Mouse (Mus musculus) liver, adult 2 months (tissue): ENCODE measurements around the gene Lsm2. TPM values are rescaled to one million over a fixed set of nuclear protein-coding genes. Genes with fewer than 3 reads are reported as not detected.
"Not testable (repeated sequence)": the region's sequence is repeated elsewhere in the genome, so short reads cannot be mapped to it uniquely, and the experiment has no call there.

Source experiments
- DNase-seq: peaks from one replicate; pipeline ENCODE4 v3.0.0-alpha.2; 2011; ENCODE audit warnings: low read depth, low spot score; ENCODE audit errors: extremely low read depth
- H3K27ac ChIP-seq: fragments of 200-500 bp; replicated peaks from 2 replicates; pipeline ENCODE4 v1.5.1; 2012; ENCODE audit warnings: low read depth, mild to moderate bottlenecking, control low read depth, inconsistent platforms, low read length; ENCODE audit not compliant: insufficient read depth
- H3K27me3 ChIP-seq: fragments of 200-500 bp; 2 replicates; pipeline ENCODE4 v1.6.1; 2012; ENCODE audit warnings: mild to moderate bottlenecking, moderate library complexity, low read length, inconsistent platforms; ENCODE audit not compliant: control insufficient read depth, insufficient read depth
- H3K36me3 ChIP-seq: fragments of 200-500 bp; 2 replicates; pipeline ENCODE4 v1.6.1; 2012; ENCODE audit warnings: low read length, inconsistent platforms; ENCODE audit not compliant: control insufficient read depth, insufficient read depth
- H3K4me1 ChIP-seq: fragments of 200-500 bp; 2 replicates; pipeline ENCODE4 v1.6.1; 2011; ENCODE audit warnings: low read length; ENCODE audit not compliant: control insufficient read depth, insufficient read depth
- H3K4me3 ChIP-seq: fragments of 200-500 bp; 2 replicates; pipeline ENCODE4 v1.5.1; 2011; ENCODE audit warnings: low read depth, mild to moderate bottlenecking, control low read depth, low read length, moderate library complexity; ENCODE audit not compliant: insufficient read depth
- H3K79me2 ChIP-seq: fragments of 200-500 bp; 2 replicates; pipeline ENCODE4 v1.6.1; 2012; ENCODE audit warnings: inconsistent platforms, mild to moderate bottlenecking, low read length, moderate library complexity; ENCODE audit not compliant: control insufficient read depth, insufficient read depth
- H3K9ac ChIP-seq: fragments of 200-500 bp; 2 replicates; pipeline ENCODE4 v1.6.1; 2012; ENCODE audit warnings: low read depth, mild to moderate bottlenecking, control low read depth, inconsistent platforms, low read length
- CTCF ChIP-seq: fragments of 200-500 bp; IDR thresholded peaks from 2 replicates; pipeline ENCODE4 v1.5.1; 2011; ENCODE audit warnings: low read depth, low read length, control low read depth
- POLR2A ChIP-seq: fragments of 200-500 bp; IDR thresholded peaks from 2 replicates; pipeline ENCODE4 v1.6.1; 2011; ENCODE audit warnings: low read length, control low read depth; ENCODE audit not compliant: insufficient read depth; ENCODE audit errors: extremely low read depth
- whole genome bisulfite sequencing: fragments of 180-500 bp; shearing (Covaris S2); methylation state at CpG from one replicate; pipeline ENCODE4 v1.1.7; 2018; 5-methylcytosine and 5-hydroxymethylcytosine counted together
- polyA plus RNA-seq: library from polyadenylated mRNA; depleted of rRNA; stranded (reverse); fragments of >200 nt; gene quantifications from 2 replicates; pipeline ENCODE4 v1.2.3, GENCODE M21; 2012; rRNA removed
- total RNA-seq: library from RNA; depleted of rRNA; stranded (reverse); fragments of >200 nt; gene quantifications from 2 replicates; pipeline ENCODE4 v1.2.3, GENCODE M21; 2014; rRNA removed

The Lsm2 gene
- total and polyA plus RNA-seq, 2 experiments = 7.9 to 63.0 TPM

DNA sequence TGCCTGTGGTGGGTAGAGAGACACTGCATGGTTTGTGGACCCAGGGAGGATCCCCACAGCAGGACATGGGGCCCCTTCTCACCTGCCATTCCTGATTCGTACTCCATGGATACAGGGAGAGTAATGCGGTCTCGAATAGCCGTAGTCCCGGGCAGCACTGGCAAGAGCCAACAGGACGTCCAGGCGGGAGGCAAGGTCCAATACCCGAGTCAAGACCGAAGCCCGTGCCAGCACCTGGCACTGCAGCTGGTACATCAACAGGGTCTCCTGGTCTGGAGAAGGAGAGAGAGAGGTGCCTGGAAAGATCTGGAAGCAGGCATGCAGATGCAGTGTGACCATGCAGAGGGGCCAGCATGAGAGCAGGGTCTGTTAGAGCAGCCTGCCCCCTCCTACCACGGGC lies 49.6 kb downstream of the Lsm2 start:
- H3K9ac ChIP-seq = no peak overlapping the region
- DNase-seq = no peak
- no peaks in the 10 kb centered on the region for H3K4me1 ChIP-seq

GRCm38 (mm10) chr17:35031880-35032279 lies 50.2 kb downstream of the Lsm2 start:
- H3K4me3 ChIP-seq = no peak overlapping the region
- WGBS = 88% methylated on average over 7 of the region's 7 CpGs
- TF ChIP-seq POLR2A (no peak), CTCF (no peak)
- no peak overlapping the region for H3K9ac ChIP-seq
- no peaks in the 10 kb centered on the region for H3K27me3 ChIP-seq
- no peaks in the 10 kb centered on the region for H3K79me2 ChIP-seq
- no peak for DNase-seq
- H3K36me3 ChIP-seq = no peaks in the 10 kb centered on the region
- no peaks in the 10 kb centered on the region for H3K4me1 ChIP-seq
- no peak overlapping the region for H3K27ac ChIP-seq

More for the DNA sequence above, 49.6 kb downstream of the Lsm2 start:
- Histone ChIP-seq H3K27ac (no peak overlapping the region), H3K4me3 (no peak overlapping the region), H3K36me3 (no peaks in the 10 kb centered on the region), H3K27me3 (no peaks in the 10 kb centered on the region), H3K79me2 (no peaks in the 10 kb centered on the region)
- TF ChIP-seq POLR2A (no peak), CTCF (no peak)
- 93% methylated on average over 11 of the region's 11 CpGs for WGBS

DNA sequence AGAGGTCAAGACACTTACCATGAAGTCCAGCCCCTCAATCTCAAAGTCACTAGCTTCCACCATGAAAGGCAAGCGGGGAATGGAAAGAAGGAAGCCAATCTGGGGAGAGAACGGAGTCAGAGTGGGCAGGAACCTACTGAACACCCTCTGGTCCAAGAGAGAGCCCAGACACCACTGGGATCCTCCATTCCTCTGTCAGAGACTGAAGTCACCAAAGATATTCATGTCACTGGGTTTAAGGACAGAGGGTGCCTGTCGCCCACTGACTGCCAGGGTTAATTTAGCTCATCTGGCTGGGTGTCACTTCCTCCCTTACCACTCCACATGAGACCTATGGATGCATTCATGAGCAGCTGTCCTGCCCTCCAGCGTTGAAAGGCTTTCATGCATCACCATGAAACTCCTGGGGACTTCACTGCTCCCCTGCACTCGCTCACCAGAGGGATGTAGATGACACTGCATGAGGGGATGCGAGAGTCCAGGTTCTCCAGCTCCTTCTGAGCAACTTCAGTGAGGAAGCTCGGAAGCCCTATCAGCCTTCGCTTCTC lies 50.7 kb downstream of the Lsm2 start:
- no peaks in the 10 kb centered on the region for H3K79me2 ChIP-seq
- no peak for DNase-seq
- no peak overlapping the region for H3K9ac ChIP-seq
- WGBS = 77% methylated on average over 8 of the region's 8 CpGs
- H3K27me3 ChIP-seq = no peaks in the 10 kb centered on the region
- no peaks in the 10 kb centered on the region for H3K36me3 ChIP-seq
- H3K4me1 ChIP-seq = no peaks in the 10 kb centered on the region
- no peak for TF ChIP-seq POLR2A
- no peak for TF ChIP-seq CTCF
- H3K27ac ChIP-seq = no peak overlapping the region
- H3K4me3 ChIP-seq = no peak overlapping the region

- not testable (repeated sequence) for H3K27ac ChIP-seq, H3K36me3 ChIP-seq, H3K4me1 ChIP-seq, H3K4me3 ChIP-seq, H3K9ac ChIP-seq, DNase-seq, H3K27me3 ChIP-seq, H3K79me2 ChIP-seq
- 54% methylated on average over 1 of the region's 1 CpGs for WGBS
Observed at GRCm38 (mm10) chr17:35033703-35034102, 52.0 kb downstream of the Lsm2 start.

GRCm38 (mm10) chr17:35034896-35035295 lies 53.2 kb downstream of the Lsm2 start:
- Histone ChIP-seq H3K4me1 (no peaks in the 10 kb centered on the region), H3K27me3 (no peaks in the 10 kb centered on the region), H3K36me3 (no peaks in the 10 kb centered on the region), H3K27ac (no peak overlapping the region), H3K4me3 (no peak overlapping the region), H3K79me2 (no peaks in the 10 kb centered on the region), H3K9ac (no peak overlapping the region)
- TF ChIP-seq CTCF (no peak), POLR2A (no peak)
- 49% methylated on average over 6 of the region's 6 CpGs for WGBS
- DNase-seq = no peak

Other genes starting within 250 kb of the Lsm2 start
Only the 30 nearest of the 43 such genes appear.
- gene Skiv2l, start 131.7 kb upstream of the Lsm2 start, total RNA-seq = 32.0 and 39.4 TPM in 2 replicates
- gene Skiv2l, start 131.7 kb upstream of the Lsm2 start, polyA plus RNA-seq = 51.1 and 61.7 TPM in 2 replicates
- gene Nelfe, start 131.5 kb upstream of the Lsm2 start, total RNA-seq = 21.9 and 22.0 TPM in 2 replicates
- 14.9 and 17.1 TPM in 2 replicates for gene Nelfe, start 131.5 kb upstream of the Lsm2 start, polyA plus RNA-seq
- 1,474 and 1,577 TPM in 2 replicates for gene Cfb, start 119.3 kb upstream of the Lsm2 start, total RNA-seq
- 709 and 764 TPM in 2 replicates for gene Cfb, start 119.3 kb upstream of the Lsm2 start, polyA plus RNA-seq
- 1.8 and 3.2 TPM in 2 replicates for gene Zbtb12, start 102.4 kb upstream of the Lsm2 start, total RNA-seq
- gene Zbtb12, start 102.4 kb upstream of the Lsm2 start, polyA plus RNA-seq = 3.3 and 4.6 TPM in 2 replicates
- gene Gm20547, start 99.8 kb upstream of the Lsm2 start, total RNA-seq = 1.1 TPM in 1 of 2 replicates, not detected in the other
- gene Gm20547, start 99.8 kb upstream of the Lsm2 start, polyA plus RNA-seq = 0.09 TPM in 1 of 2 replicates, not detected in the other
- 101 and 113 TPM in 2 replicates for gene C2, start 83.6 kb upstream of the Lsm2 start, total RNA-seq
- 65.1 and 82.1 TPM in 2 replicates for gene C2, start 83.6 kb upstream of the Lsm2 start, polyA plus RNA-seq
- 45.2 and 54.6 TPM in 2 replicates for gene Ehmt2, start 83.4 kb upstream of the Lsm2 start, total RNA-seq
- 81.8 and 103 TPM in 2 replicates for gene Ehmt2, start 83.4 kb upstream of the Lsm2 start, polyA plus RNA-seq
- gene Slc44a4, start 67.4 kb upstream of the Lsm2 start, total RNA-seq = 0.13 and 0.18 TPM in 2 replicates
- gene Slc44a4, start 67.4 kb upstream of the Lsm2 start, polyA plus RNA-seq = 0.34 and 0.35 TPM in 2 replicates
- 27.6 and 36.8 TPM in 2 replicates for gene Neu1, start 50.6 kb upstream of the Lsm2 start, total RNA-seq
- 52.5 and 62.5 TPM in 2 replicates for gene Neu1, start 50.6 kb upstream of the Lsm2 start, polyA plus RNA-seq
- 3.6 and 10.1 TPM in 2 replicates for gene Hspa1b, start 22.6 kb upstream of the Lsm2 start, total RNA-seq
- gene Hspa1b, start 22.6 kb upstream of the Lsm2 start, polyA plus RNA-seq = 10.0 and 11.2 TPM in 2 replicates
- not detected in 2 replicates for gene Gm20481, start 11.9 kb upstream of the Lsm2 start, total RNA-seq
- not detected in 2 replicates for gene Gm20481, start 11.9 kb upstream of the Lsm2 start, polyA plus RNA-seq
- gene Hspa1a, start 9.7 kb upstream of the Lsm2 start, total RNA-seq = 0.18 and 0.60 TPM in 2 replicates
- 0.45 TPM in 2 replicates for gene Hspa1a, start 9.7 kb upstream of the Lsm2 start, polyA plus RNA-seq
- gene Hspa1l, start 9.2 kb upstream of the Lsm2 start, total RNA-seq = 0.18 TPM in 1 of 2 replicates, not detected in the other
- gene Hspa1l, start 9.2 kb upstream of the Lsm2 start, polyA plus RNA-seq = 0.05 TPM in 1 of 2 replicates, not detected in the other
- 11.8 and 27.5 TPM in 2 replicates for gene Vars, start 19.1 kb downstream of the Lsm2 start, total RNA-seq
- gene Vars, start 19.1 kb downstream of the Lsm2 start, polyA plus RNA-seq = 39.8 and 52.7 TPM in 2 replicates
- 0.07 and 0.09 TPM in 2 replicates for gene Vwa7, start 34.7 kb downstream of the Lsm2 start, total RNA-seq
- gene Vwa7, start 34.7 kb downstream of the Lsm2 start, polyA plus RNA-seq = 0.16 and 0.27 TPM in 2 replicates
- 0.54 TPM in 1 of 2 replicates, not detected in the other for gene Sapcd1, start 46.2 kb downstream of the Lsm2 start, total RNA-seq
- 0.66 TPM in 1 of 2 replicates, not detected in the other for gene Sapcd1, start 46.2 kb downstream of the Lsm2 start, polyA plus RNA-seq
- gene Msh5, start 64.9 kb downstream of the Lsm2 start, total RNA-seq = 1.0 and 2.0 TPM in 2 replicates
- gene Msh5, start 64.9 kb downstream of the Lsm2 start, polyA plus RNA-seq = 1.1 and 3.9 TPM in 2 replicates
- 15.9 and 20.3 TPM in 2 replicates for gene Clic1, start 68.1 kb downstream of the Lsm2 start, total RNA-seq
- 12.2 and 16.8 TPM in 2 replicates for gene Clic1, start 68.1 kb downstream of the Lsm2 start, polyA plus RNA-seq
- gene Ddah2, start 77.2 kb downstream of the Lsm2 start, total RNA-seq = 3.0 and 3.6 TPM in 2 replicates
- gene Ddah2, start 77.2 kb downstream of the Lsm2 start, polyA plus RNA-seq = 3.8 and 3.9 TPM in 2 replicates
- not detected in 2 replicates for gene Ly6g6c, start 83.5 kb downstream of the Lsm2 start, total RNA-seq
- not detected in 2 replicates for gene Ly6g6c, start 83.5 kb downstream of the Lsm2 start, polyA plus RNA-seq
- 0.18 TPM in 1 of 2 replicates, not detected in the other for gene Mpig6b, start 84.3 kb downstream of the Lsm2 start, total RNA-seq
- 0.06 TPM in 1 of 2 replicates, not detected in the other for gene Mpig6b, start 84.3 kb downstream of the Lsm2 start, polyA plus RNA-seq
- gene Ly6g6e, start 95.0 kb downstream of the Lsm2 start, total RNA-seq = 0.37 TPM in 1 of 2 replicates, not detected in the other
- 0.33 and 0.35 TPM in 2 replicates for gene Ly6g6e, start 95.0 kb downstream of the Lsm2 start, polyA plus RNA-seq
- 0.47 TPM in 1 of 2 replicates, not detected in the other for gene Ly6g6d, start 96.2 kb downstream of the Lsm2 start, total RNA-seq
- gene Ly6g6d, start 96.2 kb downstream of the Lsm2 start, polyA plus RNA-seq = 0.24 and 0.67 TPM in 2 replicates
- gene Ly6g6f, start 103.7 kb downstream of the Lsm2 start, total RNA-seq = not detected in 2 replicates
- gene Ly6g6f, start 103.7 kb downstream of the Lsm2 start, polyA plus RNA-seq = 0.07 TPM in 2 replicates
- gene Abhd16a, start 107.4 kb downstream of the Lsm2 start, total RNA-seq = 62.2 and 63.3 TPM in 2 replicates
- gene Abhd16a, start 107.4 kb downstream of the Lsm2 start, polyA plus RNA-seq = 78.4 and 83.0 TPM in 2 replicates
- gene Ly6g5c, start 126.4 kb downstream of the Lsm2 start, total RNA-seq = not detected in 2 replicates
- not detected in 2 replicates for gene Ly6g5c, start 126.4 kb downstream of the Lsm2 start, polyA plus RNA-seq
- gene Ly6g5b, start 133.6 kb downstream of the Lsm2 start, total RNA-seq = 0.40 and 0.46 TPM in 2 replicates
- 0.26 and 0.62 TPM in 2 replicates for gene Ly6g5b, start 133.6 kb downstream of the Lsm2 start, polyA plus RNA-seq
- gene Gpank1, start 139.6 kb downstream of the Lsm2 start, total RNA-seq = 9.6 and 9.8 TPM in 2 replicates
- 10.5 and 11.4 TPM in 2 replicates for gene Gpank1, start 139.6 kb downstream of the Lsm2 start, polyA plus RNA-seq
- gene Csnk2b, start 140.2 kb downstream of the Lsm2 start, total RNA-seq = 60.9 and 111 TPM in 2 replicates
- gene Csnk2b, start 140.2 kb downstream of the Lsm2 start, polyA plus RNA-seq = 215 and 228 TPM in 2 replicates
- 9.8 and 11.4 TPM in 2 replicates for gene D17H6S53E, start 144.5 kb downstream of the Lsm2 start, total RNA-seq
- gene D17H6S53E, start 144.5 kb downstream of the Lsm2 start, polyA plus RNA-seq = 12.4 and 18.3 TPM in 2 replicates